Mouse (Mus musculus) liver, adult 2 months (tissue): Measurements from ENCODE around the gene Evpl.

ENCODE experiments used
- CTCF ChIP-seq: fragments of 200-500 bp; IDR thresholded peaks from 2 replicates; pipeline ENCODE4 v1.5.1; 2011; ENCODE audit warnings: low read depth, low read length, control low read depth
- POLR2A ChIP-seq: fragments of 200-500 bp; IDR thresholded peaks from 2 replicates; pipeline ENCODE4 v1.6.1; 2011; ENCODE audit warnings: low read length, control low read depth; ENCODE audit not compliant: insufficient read depth; ENCODE audit errors: extremely low read depth

DNA sequence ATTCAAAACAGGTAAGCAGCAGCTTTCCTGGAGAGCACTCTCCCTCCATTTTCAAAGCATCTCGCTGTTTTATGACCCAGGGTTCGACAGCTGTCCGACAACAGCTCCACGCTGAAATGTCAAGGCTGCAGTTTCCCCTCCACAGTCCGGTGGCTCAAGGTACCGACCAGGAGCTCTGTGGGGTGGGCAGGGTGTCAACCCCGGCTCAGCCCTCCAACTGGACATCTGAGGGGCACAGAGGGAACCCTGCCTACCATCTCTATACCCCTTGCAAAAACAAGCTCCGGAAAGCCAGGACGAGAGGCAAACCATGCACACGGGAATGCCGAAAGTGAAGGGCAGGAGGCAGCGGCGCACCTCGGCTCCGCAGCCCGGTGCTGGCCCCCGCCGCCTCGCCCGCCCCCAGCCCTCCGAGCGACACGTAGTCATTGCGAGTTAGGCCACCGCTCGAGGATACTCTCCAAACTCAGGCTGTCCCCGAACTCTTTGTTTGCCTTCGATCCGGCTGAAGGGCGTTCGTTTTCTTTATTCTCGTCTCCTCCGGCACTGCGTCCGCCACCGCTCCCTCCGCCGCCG lies 35.7 kb upstream of the Evpl start:
- TF ChIP-seq CTCF (no peak), POLR2A (no peak)
